Mouse (Mus musculus) macrophage (primary cell): ENCODE data around the gene Usp12. TPM values are rescaled to one million over a fixed set of nuclear protein-coding genes. Genes with fewer than 3 reads are reported as not detected.

Experiments used
- H3K27ac ChIP-seq: fragments of 350-480 bp; formaldehyde crosslinking; 2 replicates; pipeline ENCODE4 v1.9.0; 2021
- H3K36me3 ChIP-seq: fragments of 350-480 bp; formaldehyde crosslinking; 2 replicates; pipeline ENCODE4 v1.9.0; 2021; ENCODE audit errors: inconsistent target
- H3K4me3 ChIP-seq: fragments of 350-480 bp; formaldehyde crosslinking; 2 replicates; pipeline ENCODE4 v1.9.0; 2021; ENCODE audit errors: inconsistent target
- H3K79me2 ChIP-seq: fragments of 350-480 bp; formaldehyde crosslinking; 2 replicates; pipeline ENCODE4 v1.9.0; 2021; ENCODE audit errors: inconsistent target
- WGBS: methylation state at CpG from one replicate; pipeline ENCODE4 v1.1.7; 2026; ENCODE audit warnings: inconsistent platforms; ENCODE audit not compliant: missing documents; 5-methylcytosine and 5-hydroxymethylcytosine counted together
- polyA plus RNA-seq: library from polyadenylated mRNA; stranded (reverse); fragments of 250-400 nt; gene quantifications from 3 replicates; pipeline ENCODE4 v1.2.4, GENCODE M21; 2018; ENCODE audit warnings: inconsistent platforms

The Usp12 gene
- polyA plus RNA-seq, 1 experiment from 2014 or later: 40.6 TPM

DNA sequence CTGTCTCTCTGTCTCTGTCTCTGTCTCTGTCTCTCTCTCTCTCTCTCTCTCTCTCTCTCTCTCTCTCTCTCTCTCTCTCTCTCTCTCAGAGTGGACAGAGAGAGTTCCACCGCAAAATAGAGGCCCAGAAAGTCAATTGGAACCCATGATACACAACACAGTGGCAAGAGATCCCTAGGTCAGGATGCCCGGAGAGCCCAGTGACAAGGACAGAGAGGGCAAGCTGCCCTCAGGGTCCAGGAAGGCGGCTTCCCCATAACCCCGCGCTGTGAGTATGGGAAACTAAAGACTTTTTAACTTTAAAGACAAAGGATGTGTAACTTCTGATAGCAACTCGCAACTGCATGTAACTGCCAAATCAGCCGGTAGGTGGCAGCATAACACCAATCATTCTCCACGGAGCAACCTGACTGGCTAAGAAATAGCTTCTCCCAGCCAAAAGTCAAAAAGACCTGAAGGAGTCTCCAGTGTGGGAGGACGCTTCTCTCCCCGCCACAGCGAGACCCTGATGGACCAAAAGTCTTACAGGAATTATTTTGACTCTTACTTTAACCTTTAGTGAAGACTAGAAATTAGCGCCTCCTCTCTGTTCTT lies 88.9 kb downstream of the Usp12 start:
- no peaks in the 10 kb centered on the region for H3K36me3 ChIP-seq
- H3K79me2 ChIP-seq: no peaks in the 10 kb centered on the region
- H3K27ac ChIP-seq: no peak overlapping the region
- 10% methylated on average over 12 of the region's 12 CpGs for WGBS
- H3K4me3 ChIP-seq: no peak overlapping the region

- no peaks in the 10 kb centered on the region for H3K79me2 ChIP-seq
- no peaks in the 10 kb centered on the region for H3K36me3 ChIP-seq
- H3K4me3 ChIP-seq: no peak overlapping the region
- no peak overlapping the region for H3K27ac ChIP-seq
- WGBS: 87% methylated on average over 6 of the region's 6 CpGs
Observed at GRCm38 (mm10) chr5:146705411-146705810, 89.4 kb downstream of the Usp12 start.

DNA sequence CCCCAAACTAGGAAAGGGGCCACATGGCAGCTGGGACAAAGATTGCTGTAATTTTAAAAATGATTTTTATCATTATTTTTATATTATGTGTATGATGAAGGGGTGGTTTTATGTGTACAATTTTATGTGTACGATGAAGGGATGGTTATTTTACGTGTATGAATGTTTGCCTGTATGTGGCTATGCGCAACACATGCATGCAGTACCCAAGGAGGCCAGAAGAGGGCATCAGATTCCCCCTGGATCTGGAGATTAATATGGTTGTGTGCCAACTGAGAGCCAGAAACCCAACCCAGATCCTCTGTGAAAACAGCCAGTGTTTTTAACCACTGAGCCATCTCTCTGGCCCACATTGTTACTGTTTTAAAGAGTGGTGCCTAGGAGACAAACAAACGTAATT lies 90.6 kb downstream of the Usp12 start:
- Histone ChIP-seq H3K27ac (no peak overlapping the region), H3K4me3 (no peak overlapping the region), H3K79me2 (no peaks in the 10 kb centered on the region), H3K36me3 (no peaks in the 10 kb centered on the region)
- 85% methylated on average over 4 of the region's 4 CpGs for WGBS

- WGBS: 21% methylated on average over 8 of the region's 8 CpGs
- H3K27ac ChIP-seq: no peak overlapping the region
- no peak overlapping the region for H3K4me3 ChIP-seq
- no peaks in the 10 kb centered on the region for H3K79me2 ChIP-seq
- H3K36me3 ChIP-seq: no peaks in the 10 kb centered on the region
Observed at GRCm38 (mm10) chr5:146703710-146704121, 91.1 kb downstream of the Usp12 start.

- WGBS: 89% methylated on average over 10 of the region's 10 CpGs
- Histone ChIP-seq H3K4me3 (no peak overlapping the region), H3K36me3 (no peaks in the 10 kb centered on the region), H3K27ac (no peak overlapping the region), H3K79me2 (no peaks in the 10 kb centered on the region)
Observed at GRCm38 (mm10) chr5:146700099-146700498, 94.7 kb downstream of the Usp12 start.

DNA sequence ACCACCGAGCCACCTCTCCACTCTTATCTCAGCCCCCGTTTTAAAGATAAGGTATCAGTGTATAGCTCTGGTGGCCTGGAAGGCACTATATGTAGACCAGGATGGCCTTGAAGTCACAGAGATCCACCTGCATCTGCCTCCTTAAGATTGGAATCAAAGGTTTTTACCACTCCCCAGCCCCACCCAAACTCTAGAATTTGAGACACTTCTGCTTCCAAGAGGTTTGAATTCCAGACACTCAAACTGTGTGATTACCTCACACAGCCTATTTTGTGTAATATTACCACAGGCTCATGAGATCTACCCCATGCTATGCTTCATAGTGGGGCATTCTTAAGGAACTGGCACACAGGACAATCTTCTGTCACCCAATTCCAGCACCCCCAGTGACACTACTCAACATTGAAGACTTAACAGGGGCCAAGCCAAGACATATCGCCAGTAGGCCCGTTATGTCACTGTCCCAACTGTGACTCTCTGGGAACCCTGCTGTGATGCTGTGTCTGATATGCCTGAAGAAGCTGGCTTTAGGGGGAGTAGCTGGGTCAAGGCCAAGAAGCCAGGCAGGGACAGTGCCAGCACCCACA lies 95.3 kb downstream of the Usp12 start:
- Histone ChIP-seq H3K79me2 (no peaks in the 10 kb centered on the region), H3K36me3 (no peaks in the 10 kb centered on the region), H3K4me3 (no peak overlapping the region), H3K27ac (no peak overlapping the region)
- WGBS: 93% methylated on average over 4 of the region's 4 CpGs

- WGBS: 92% methylated on average over 5 of the region's 5 CpGs
- no peaks in the 10 kb centered on the region for H3K36me3 ChIP-seq
- no peak overlapping the region for H3K4me3 ChIP-seq
- no peak overlapping the region for H3K27ac ChIP-seq
- no peaks in the 10 kb centered on the region for H3K79me2 ChIP-seq
Observed at GRCm38 (mm10) chr5:146695543-146695942, 99.3 kb downstream of the Usp12 start.

GRCm38 (mm10) chr5:146692976-146693361 lies 101.8 kb downstream of the Usp12 start:
- H3K27ac ChIP-seq: no peak overlapping the region
- no peaks in the 10 kb centered on the region for H3K79me2 ChIP-seq
- no peaks in the 10 kb centered on the region for H3K36me3 ChIP-seq
- H3K4me3 ChIP-seq: no peak overlapping the region
- 35% methylated on average over 5 of the region's 5 CpGs for WGBS

DNA sequence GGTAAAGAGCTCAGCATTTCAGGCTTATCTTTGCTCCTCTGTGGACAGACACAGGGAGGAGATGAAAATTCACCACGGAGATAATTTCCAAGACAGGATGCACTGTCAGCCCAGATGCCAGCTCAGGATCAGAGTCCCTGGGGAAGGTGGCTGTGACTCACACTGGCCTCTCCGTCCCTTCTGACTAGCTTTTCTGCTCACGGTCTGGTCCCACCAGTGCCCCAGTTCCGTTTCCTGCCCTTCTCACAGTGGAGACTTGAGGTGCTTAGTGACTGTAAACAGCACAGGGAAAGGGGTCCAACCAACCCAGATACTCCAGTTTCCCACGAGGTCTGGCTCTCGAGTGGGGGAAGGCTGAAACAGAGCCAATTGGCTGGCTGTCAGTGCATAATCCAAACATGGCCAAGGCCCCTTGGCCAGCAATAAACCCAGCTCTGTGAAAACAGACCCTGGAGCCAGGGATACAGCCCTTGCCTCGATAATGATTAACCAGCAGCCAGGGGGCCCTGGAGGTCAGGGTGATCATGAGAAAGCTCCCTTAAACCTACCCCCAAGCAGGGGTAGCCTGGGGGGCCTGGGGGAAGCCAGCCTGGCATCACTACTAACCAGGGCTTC lies 102.3 kb downstream of the Usp12 start:
- H3K27ac ChIP-seq: no peak overlapping the region
- no peak overlapping the region for H3K4me3 ChIP-seq
- no peaks in the 10 kb centered on the region for H3K79me2 ChIP-seq
- H3K36me3 ChIP-seq: no peaks in the 10 kb centered on the region
- 54% methylated on average over 7 of the region's 7 CpGs for WGBS

DNA sequence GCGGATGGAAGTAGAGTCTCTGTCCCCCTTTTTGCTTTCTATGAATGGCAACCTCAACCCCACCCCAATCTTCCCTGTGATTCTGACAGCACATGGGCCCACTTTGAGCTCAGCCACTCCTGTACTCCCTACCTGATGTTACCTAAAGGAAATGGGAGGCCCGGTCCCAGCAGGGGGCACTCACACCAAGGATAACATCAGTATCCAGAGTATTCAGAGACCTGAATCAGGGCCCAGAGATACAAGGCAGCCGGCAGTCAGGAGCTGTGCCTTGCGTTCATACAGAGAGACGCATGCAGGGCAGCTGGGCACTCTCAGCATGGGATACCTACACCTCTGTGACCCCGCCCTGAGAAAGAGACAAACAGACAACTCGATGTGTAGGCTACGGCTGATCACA lies 103.1 kb downstream of the Usp12 start:
- Histone ChIP-seq H3K4me3 (no peak overlapping the region), H3K79me2 (no peaks in the 10 kb centered on the region), H3K36me3 (no peaks in the 10 kb centered on the region), H3K27ac (no peak overlapping the region)
- WGBS: 94% methylated on average over 8 of the region's 8 CpGs

GRCm38 (mm10) chr5:146687541-146688313 lies 107.1 kb downstream of the Usp12 start:
- 69% methylated on average over 17 of the region's 17 CpGs for WGBS
- Histone ChIP-seq H3K36me3 (no peaks in the 10 kb centered on the region), H3K4me3 (no peak overlapping the region), H3K27ac (no peak overlapping the region), H3K79me2 (no peaks in the 10 kb centered on the region)

DNA sequence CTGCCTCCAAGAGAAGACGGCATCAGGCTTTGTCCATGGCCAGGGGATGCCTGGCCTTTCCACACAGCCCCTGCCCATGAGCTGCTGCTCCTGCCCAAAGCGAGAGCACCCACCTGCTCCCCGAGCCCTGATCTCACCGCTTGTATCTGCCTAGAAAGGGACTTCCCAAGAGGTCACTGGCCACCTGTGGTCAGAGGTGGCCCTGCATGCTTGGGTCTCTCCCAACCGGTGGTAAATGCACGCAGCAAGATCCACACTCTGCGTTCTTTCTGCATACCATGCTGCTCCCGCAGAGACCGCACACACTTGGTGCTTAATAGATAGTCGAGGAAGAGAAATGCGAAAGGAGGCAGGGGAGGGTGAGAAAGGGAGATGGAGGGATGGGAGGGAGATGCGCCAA lies 107.9 kb downstream of the Usp12 start:
- Histone ChIP-seq H3K36me3 (no peaks in the 10 kb centered on the region), H3K27ac (no peak overlapping the region), H3K79me2 (no peaks in the 10 kb centered on the region), H3K4me3 (no peak overlapping the region)
- WGBS: 97% methylated on average over 11 of the region's 12 CpGs
